Mouse (Mus musculus) T-helper 2 cell (primary cell): ENCODE measurements around the gene 2610528J11Rik.
"Not testable (repeated sequence)": the region's sequence is repeated elsewhere in the genome, so short reads cannot be mapped to it uniquely, and the experiment has no call there.

ENCODE experiments used
- in situ Hi-C: fragments of 300-600 bp; cut with MboI, MseI; formaldehyde crosslinking; loops from one replicate; pipeline ENCODE4 v1.15.1; 2025; ENCODE audit warnings: high pct_unique_total_duplicates

Gene 2610528J11Rik

DNA sequence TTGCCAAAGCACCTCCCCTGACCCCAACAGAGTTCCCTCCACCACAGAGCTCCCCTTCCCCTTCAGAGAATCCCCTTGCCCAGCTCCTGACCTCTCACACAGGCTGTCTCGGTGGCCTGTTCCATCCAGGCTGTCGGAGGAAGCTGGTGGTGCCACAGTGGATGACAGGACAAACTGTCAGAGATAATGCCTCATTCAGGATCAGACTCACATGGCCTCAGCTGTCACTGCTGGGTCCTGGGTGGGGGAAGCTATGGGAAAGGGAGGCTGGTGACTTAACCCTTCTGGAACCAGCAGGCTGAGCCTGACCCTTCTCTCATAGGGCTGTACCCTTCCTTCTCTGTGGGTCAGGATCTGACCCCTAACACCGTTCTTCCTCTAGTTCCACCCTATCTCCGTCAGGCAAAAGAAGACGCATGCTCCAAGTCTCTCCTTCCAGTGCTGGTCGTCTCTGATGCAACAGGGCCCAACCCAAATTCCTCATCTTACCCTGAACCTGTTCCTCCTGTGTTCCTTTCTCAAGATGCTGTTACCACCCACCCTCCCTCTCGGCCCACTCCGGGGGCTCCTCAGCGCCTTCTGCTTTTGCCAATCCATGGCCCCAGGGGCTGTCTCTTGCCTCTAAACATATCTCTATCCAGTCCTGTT, 15.8 kb downstream of the 2610528J11Rik start:
- in situ Hi-C loops = no loop called here

DNA sequence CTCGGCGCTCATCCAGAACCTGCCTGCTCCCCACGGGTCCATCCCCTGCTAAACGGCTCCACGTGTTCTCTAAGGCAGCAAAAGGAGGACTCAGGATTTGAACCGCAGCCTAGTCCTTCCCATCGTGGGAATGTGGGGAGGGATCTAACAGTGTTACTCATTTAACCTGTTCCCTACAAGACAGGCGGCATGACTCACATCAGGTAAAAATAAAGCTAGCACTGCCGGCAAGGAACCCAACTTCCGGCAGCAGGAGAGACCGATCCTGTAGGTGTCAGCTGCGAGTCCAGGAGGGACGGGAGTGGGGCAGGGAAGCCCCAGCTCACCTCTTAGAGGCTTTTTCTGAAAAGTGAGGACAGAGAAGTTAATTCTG, 16.3 kb downstream of the 2610528J11Rik start:
- in situ Hi-C loops = no loop called here

DNA sequence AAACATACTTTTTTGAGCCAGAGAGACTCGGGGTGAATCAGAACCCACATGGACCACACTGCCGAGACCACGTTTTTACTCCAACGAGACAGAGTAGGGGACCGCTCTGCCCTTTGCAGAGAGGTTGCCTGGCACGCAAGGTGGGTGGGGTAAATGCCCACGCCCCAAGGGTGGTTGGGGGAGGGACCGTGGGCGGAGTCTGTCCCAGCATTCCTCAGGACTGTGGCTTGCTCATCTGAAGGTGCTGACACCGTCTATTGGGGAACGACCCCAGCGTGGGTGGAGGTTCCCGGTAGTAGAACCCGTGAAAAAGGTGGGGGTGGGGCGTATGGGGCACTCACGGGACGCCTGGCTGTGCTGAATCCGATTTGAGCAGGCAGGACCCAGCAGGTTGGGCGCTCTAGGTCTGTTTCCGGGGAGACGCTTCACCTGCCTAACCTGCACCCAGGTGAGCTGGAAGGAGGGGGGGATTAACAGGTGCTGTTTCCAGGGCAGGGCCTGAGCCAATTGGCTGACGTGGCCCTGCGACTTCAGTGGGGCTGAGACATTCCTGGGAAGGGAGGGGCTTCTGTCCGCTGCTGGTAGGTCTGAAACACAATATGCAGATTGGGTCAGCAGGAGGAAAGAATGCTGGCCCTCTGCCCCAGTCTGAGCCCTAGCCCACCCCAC, 16.9 kb downstream of the 2610528J11Rik start, which contains the start of gene Tmem125:
TSS of gene Tmem125 (minus strand) at position 453 of the 669 bp plus-strand sequence.
- in situ Hi-C loops = no loop called here

DNA sequence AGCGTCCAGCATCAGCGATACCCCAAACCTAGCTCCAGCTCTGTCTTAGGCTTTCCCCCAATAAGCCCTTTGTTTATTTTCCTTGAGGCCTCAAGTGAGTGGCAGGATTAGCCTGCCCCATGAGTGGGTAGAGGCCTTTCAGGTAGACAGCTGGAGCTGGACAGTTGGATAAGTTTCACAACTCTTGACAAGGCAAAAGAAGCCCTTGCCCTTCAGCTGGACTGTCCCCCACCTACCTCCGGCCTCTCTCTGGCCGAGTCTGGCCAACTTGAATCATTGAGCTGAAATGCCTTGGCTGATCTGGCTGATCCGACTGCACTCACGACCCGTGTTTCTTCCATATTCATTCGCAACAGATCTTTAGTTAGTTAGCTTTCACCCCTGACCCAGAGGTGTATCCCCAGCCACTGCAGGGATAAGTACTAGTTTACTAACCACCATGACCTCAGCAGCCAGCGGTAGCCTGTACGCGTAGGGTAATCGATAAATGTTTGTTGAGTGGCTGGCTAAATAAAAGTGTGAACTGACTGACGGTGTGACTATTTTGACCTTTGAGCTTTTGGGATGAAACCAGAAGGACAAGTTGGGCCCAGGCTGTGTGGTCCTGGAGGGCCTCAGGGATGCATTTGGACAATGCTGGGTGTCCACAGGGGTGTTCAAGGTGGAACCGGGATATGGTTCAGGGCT, 17.8 kb downstream of the 2610528J11Rik start:
- in situ Hi-C loops = no loop called here

DNA sequence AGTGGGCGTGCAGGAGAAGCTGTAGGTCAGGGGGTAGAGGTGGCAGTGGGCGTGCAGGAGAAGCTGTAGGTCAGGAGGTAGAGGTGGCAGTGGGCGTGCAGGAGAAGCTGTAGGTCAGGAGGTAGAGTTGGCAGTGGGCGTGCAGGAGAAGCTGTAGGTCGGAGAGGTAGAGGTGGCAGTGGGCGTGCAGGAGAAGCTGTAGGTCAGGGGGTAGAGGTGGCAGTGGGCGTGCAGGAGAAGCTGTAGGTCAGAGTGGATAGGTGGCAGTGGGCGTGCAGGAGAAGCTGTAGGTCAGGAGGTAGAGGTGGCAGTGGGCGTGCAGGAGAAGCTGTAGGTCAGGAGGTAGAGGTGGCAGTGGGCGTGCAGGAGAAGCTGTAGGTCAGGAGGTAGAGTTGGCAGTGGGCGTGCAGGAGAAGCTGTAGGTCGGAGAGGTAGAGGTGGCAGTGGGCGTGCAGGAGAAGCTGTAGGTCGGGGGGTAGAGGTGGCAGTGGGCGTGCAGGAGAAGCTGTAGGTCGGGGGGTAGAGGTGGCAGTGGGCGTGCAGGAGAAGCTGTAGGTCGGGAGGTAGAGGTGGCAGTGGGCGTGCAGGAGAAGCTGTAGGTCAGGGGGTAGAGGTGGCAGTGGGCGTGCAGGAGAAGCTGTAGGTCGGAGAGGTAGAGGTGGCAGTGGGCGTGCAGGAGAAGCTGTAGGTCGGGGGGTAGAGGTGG, 20.8 kb downstream of the 2610528J11Rik start:
- in situ Hi-C loops = not testable (repeated sequence)

DNA sequence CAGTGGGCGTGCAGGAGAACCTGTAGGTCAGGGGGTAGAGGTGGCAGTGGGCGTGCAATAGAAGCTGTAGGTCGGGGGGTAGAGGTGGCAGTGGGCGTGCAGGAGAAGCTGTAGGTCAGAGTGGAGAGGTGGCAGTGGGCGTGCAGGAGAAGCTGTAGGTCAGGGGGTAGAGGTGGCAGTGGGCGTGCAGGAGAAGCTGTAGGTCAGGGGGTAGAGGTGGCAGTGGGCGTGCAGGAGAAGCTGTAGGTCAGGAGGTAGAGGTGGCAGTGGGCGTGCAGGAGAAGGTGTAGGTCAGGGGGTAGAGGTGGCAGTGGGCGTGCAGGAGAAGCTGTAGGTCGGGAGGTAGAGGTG, 21.3 kb downstream of the 2610528J11Rik start:
- in situ Hi-C loops = not testable (repeated sequence)

DNA sequence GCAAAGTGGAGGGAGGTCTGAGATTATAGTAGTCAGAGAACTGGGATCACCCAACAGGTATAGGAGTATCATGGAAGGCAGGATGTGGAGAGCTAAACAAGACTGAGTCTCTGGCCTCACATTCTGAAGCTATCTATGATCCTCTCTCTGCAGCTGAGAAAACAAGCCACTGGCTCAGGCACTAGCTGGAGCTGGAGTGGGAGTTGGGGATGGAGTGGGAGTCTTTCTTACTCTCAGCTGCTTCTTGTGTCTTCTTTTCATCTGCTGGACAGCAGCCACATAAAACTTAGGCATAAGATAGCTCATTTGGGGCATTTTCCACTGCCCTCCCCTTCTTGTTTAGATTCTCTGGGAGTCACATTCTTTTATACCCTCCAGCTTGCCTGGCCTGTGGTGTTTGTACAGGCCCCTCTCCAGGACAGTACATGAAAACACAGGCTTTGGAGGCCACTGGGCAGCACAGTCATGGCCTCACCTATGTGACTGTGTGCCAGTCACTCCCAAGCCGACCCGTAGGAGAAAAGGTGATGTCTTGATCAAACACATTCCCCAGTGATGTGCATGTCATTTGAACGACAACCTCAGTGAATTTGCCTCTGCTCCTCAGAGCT, 26.3 kb downstream of the 2610528J11Rik start:
- in situ Hi-C loops = no loop called here

DNA sequence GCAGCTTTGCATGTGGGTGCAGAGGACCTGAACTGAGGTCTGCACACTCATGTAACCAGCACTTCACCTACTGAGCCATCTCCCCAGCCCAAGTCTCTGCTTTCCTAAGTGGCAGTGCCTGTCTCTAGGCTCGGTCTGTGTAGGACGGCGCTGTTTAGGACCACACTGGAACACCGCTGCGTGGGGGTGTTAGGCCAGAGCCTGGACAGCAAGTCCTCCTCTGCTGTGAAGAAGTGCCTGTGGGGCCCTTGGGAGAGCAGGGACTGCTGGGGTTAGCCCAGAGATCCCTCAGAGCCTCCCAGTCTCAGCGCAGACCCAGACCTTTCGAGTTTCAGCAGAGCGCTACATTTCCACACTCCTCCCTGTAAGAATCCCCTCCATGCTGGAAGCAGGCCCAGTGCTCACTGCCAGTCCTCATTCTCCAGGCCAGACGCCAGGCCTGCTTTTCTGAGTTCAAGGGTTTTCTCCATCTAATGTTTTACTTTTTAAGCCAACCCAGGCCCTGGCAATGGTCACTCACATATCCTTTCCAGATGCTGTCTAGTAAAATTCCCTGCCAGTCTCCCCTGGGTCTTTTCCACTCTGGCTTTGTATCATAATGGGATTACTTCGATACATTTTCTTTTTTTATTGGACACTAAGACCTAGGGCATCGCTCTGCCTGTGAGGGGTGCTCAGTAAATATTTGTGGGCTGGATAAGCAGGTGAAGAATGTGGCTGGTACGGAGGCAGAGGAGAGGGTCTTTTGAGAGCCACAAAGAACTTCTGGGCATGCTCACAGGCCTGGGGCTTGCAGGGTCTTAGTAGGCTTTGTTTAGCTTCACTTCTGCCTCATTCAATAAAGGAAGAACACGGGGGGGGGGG, 37.5 kb downstream of the 2610528J11Rik start:
- in situ Hi-C loops = no loop called here

DNA sequence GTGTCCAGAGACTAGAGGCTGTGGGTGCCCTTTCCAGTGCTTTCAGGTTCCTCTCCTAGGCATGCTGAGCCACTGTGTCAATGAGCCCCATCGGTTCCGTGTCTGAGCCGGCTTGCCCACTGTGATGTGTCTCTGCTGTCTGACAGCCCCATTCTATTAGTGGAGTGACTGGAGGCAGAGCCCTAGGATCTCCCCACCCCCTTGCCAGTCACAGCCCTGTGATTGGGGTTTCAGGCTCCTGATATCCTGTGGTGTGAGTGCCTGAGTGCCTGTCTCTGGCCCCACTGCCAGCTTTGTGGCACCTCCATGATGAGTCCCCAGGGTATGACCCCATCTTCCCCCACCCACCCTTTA, 38.1 kb downstream of the 2610528J11Rik start:
- in situ Hi-C loops = no loop called here

DNA sequence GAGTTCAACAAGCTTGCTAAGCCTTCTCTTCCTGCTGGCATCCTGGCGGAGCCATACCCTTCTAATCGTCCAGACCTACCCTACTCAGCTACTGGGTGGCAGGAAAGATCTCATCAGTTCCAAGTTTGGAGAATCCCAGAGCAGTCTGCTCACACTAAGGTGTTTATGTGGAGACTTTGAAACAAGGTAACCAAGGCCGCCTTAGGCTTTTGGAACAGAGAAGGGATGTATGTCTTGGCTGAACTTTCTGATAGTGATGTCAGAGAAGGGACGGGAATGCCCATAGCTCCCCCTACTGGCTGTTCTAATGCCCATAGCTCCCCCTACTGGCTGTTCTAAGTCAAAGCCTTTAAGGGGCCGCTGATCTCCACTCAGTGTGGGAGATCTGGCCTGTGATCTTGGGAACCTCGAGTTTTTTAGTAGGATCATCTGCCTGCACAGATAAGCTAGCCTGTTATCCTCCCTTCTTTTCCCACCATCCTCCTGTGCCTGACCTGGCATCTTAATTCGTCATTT, 39.4 kb downstream of the 2610528J11Rik start:
- in situ Hi-C loops = no loop called here

DNA sequence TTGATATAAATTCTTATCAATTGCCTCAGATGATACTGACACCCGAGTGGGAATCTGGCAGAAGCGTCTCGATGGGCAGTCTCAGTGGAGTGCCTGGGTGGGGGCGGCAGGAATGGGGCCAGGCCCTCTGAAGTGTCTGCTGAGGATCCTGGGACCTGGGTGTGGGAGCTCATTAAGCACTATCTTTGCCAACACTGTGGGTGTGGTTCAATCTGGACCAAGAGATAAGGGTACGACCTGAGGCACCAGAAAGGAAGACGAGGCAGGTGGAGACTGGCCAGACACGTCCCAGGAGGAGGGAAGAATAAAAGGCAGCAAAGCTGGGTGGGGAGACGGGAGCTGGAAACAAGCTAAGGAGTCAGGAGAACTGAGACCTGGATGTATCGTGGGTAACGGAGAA, 41.9 kb downstream of the 2610528J11Rik start:
- in situ Hi-C loops = no loop called here

DNA sequence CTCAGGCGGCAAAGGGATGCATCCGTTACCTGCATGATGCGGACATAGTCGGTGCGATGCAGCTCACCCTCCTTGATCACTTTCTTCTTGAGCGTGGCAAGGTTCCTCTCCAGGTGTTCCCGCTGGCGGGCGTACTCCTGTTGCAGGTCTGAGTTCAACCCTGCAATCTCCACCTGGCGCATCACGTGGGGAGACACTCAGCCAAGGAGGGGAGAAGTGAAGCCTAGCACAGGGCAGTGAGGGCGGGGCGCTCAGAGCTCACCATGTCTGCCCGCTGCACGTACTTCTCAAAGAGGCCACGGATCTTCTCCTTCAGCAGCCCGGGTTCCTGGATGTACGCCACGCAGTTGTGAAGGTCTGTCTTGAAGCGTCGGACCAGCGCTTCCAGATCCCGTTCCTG, 42.5 kb downstream of the 2610528J11Rik start:
- in situ Hi-C loops = no loop called here

DNA sequence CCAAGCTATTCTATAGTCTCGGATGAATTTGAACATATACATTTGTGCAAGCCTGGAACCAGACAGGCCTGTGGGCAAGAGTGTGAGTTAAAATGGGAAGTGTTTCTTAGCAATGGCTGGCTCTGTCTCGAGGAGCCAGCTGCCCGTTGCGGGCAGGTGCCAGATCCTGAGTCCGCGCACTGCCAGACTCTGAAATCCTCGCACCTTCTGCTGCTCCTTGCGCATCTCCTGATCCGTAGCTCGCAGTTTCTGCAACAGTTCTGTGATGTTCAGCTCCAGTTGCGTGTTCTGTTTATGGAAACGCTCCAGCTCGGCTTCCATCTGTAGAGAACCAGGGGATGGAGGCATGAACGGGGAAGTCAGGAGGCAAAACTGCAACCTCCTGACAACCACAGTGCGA, 44.6 kb downstream of the 2610528J11Rik start:
- in situ Hi-C loops = loop anchor here (10.0 kb wide), 1 partner anchor 167 kb away; the partner anchor contains the start of genes Med8 and Szt2

DNA sequence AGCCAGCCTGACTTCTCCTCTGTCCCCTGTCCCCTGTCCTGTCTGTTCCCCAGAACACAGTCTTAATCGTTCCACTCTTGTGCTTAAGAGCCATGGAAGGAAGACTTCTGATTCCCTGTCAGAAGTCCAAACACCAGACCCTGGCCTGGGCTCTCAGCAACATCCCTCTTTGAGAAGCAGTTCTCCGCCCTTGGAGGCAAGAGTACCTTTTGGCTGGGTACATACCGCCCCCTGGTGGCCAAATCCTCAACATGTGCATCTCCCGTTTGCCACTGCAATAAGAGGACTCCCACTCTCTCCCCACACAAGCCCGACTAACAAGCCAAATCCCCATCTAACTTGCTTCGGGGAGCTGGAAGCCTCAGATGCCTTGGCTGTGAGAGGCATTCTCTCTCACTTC, 49.3 kb downstream of the 2610528J11Rik start:
- in situ Hi-C loops = loop anchor here (10.0 kb wide), 1 partner anchor 171 kb away; the partner anchor contains the start of genes Med8 and Szt2

DNA sequence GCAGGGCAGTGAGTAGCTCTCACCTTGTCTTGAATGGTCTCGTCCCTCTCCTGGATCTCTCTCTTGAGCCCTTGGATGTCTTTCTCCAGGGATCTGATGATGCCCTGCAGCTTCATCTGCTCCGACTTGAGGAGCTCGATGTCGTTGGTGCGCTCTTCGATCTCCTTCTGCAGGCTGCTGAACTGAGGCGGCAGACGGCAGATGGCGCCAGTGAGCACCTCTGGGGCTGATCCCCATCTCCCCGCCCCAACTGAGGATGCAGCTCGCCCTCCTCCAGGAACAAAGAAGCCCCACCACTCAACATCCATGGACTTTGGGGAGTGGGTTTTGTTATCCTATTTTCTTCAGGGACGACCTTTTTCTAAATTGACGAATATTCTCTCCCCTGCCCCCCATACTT, 52.5 kb downstream of the 2610528J11Rik start:
- in situ Hi-C loops = loop anchor here (10.0 kb wide), 1 partner anchor 175 kb away; the partner anchor contains the start of genes Med8 and Szt2
